Mouse (Mus musculus) forebrain, embryonic 16.5 days (tissue): ENCODE data around the gene Hjurp. TPM values are rescaled to one million over a fixed set of nuclear protein-coding genes. Genes with fewer than 3 reads are reported as not detected.
A peak's percentile ranks its signal among the peaks of the same experiment; 100 is the strongest.

Experiments used
- ATAC-seq: fragments of 200-750 bp; cut with Nextera tagmentation; 2 replicates; pipeline ENCODE4 v1.8.0; 2017; ENCODE audit warnings: mild to moderate bottlenecking, moderate library complexity
- H3K27ac ChIP-seq: fragments of 300-500 bp; sonication (generic); 2 replicates; pipeline ENCODE4 v1.5.1; 2014; ENCODE audit warnings: low read length, control low read depth
- H3K27me3 ChIP-seq: fragments of 300-500 bp; sonication (generic); replicated peaks from 2 replicates; pipeline ENCODE4 v1.6.1; 2014; ENCODE audit warnings: low read length; ENCODE audit not compliant: control insufficient read depth, insufficient read depth
- H3K36me3 ChIP-seq: fragments of 300-500 bp; sonication (generic); 2 replicates; pipeline ENCODE4 v1.6.1; 2014; ENCODE audit not compliant: control insufficient read depth, insufficient read depth
- H3K4me1 ChIP-seq: fragments of 300-500 bp; sonication (generic); replicated peaks from 2 replicates; pipeline ENCODE4 v1.6.1; 2014; ENCODE audit warnings: low read length; ENCODE audit not compliant: control insufficient read depth, insufficient read depth
- H3K4me2 ChIP-seq: fragments of 300-500 bp; sonication (generic); 2 replicates; pipeline ENCODE4 v1.6.1; 2014; ENCODE audit warnings: mild to moderate bottlenecking, low read length, control low read depth
- H3K4me3 ChIP-seq: fragments of 300-500 bp; sonication (generic); replicated peaks from 2 replicates; pipeline ENCODE4 v1.5.1; 2014; ENCODE audit warnings: mild to moderate bottlenecking, low read length, control low read depth
- H3K9ac ChIP-seq: fragments of 300-500 bp; sonication (generic); replicated peaks from 2 replicates; pipeline ENCODE4 v1.6.1; 2014; ENCODE audit warnings: low read depth, low read length, control low read depth
- H3K9me3 ChIP-seq: fragments of 300-500 bp; sonication (generic); 2 replicates; pipeline ENCODE4 v1.6.1; 2016; ENCODE audit warnings: low read length; ENCODE audit not compliant: control insufficient read depth
- WGBS: fragments of 180-500 bp; shearing (Covaris S2); extraction: QIAGEN DNeasy Blood & Tissue Kit; methylation state at CpG from one replicate; pipeline ENCODE4 v1.1.7; 2014; 5-methylcytosine and 5-hydroxymethylcytosine counted together
- polyA plus RNA-seq: library from polyadenylated mRNA; unstranded; fragments of >200 nt; fragmentation: Nextera tagmentation; extraction: Ambion mirVana; gene quantifications from 2 replicates; pipeline ENCODE4 v1.2.1, GENCODE M21; 2015

Hjurp gene
- polyA plus RNA-seq, 1 experiment from 2014 or later, result 121 TPM

GRCm38 (mm10) chr1:88253106-88253505 is 24.3 kb downstream of the Hjurp start:
- Histone ChIP-seq H3K36me3 (no peaks in the 10 kb centered on the region), H3K27ac (no peak overlapping the region), H3K4me2 (no peak overlapping the region), H3K9me3 (peaks cover 77% of the 10 kb centered on the region), H3K4me1 (no peaks in the 10 kb centered on the region), H3K4me3 (no peak overlapping the region), H3K27me3 (no peaks in the 10 kb centered on the region), H3K9ac (no peak overlapping the region)
- no peak for ATAC-seq
- 75% methylated on average over 8 of the region's 8 CpGs for WGBS

GRCm38 (mm10) chr1:88250023-88250422 is 27.4 kb downstream of the Hjurp start:
- H3K9me3 ChIP-seq, result peaks cover 89% of the 10 kb centered on the region
- H3K4me3 ChIP-seq, result no peak overlapping the region
- H3K27ac ChIP-seq, result no peak overlapping the region
- no peaks in the 10 kb centered on the region for H3K36me3 ChIP-seq
- H3K27me3 ChIP-seq, result no peaks in the 10 kb centered on the region
- 84% methylated on average over 5 of the region's 5 CpGs for WGBS
- no peak overlapping the region for H3K4me2 ChIP-seq
- no peak overlapping the region for H3K9ac ChIP-seq
- ATAC-seq, result no peak
- H3K4me1 ChIP-seq, result no peaks in the 10 kb centered on the region

GRCm38 (mm10) chr1:88249596-88249995 is 27.8 kb downstream of the Hjurp start:
- no peak overlapping the region for H3K9ac ChIP-seq
- no peaks in the 10 kb centered on the region for H3K4me1 ChIP-seq
- WGBS, result 80% methylated on average over 7 of the region's 7 CpGs
- no peak overlapping the region for H3K4me2 ChIP-seq
- no peak overlapping the region for H3K27ac ChIP-seq
- no peak for ATAC-seq
- H3K27me3 ChIP-seq, result no peaks in the 10 kb centered on the region
- H3K9me3 ChIP-seq, result peaks cover 89% of the 10 kb centered on the region
- no peaks in the 10 kb centered on the region for H3K36me3 ChIP-seq
- H3K4me3 ChIP-seq, result no peak overlapping the region

GRCm38 (mm10) chr1:88248658-88249057 is 28.8 kb downstream of the Hjurp start:
- ATAC-seq, result peak; percentile 18; the same call in 1 of the 2 replicates
- 70% methylated on average over 4 of the region's 4 CpGs for WGBS
- H3K27ac ChIP-seq, result no peak overlapping the region

DNA sequence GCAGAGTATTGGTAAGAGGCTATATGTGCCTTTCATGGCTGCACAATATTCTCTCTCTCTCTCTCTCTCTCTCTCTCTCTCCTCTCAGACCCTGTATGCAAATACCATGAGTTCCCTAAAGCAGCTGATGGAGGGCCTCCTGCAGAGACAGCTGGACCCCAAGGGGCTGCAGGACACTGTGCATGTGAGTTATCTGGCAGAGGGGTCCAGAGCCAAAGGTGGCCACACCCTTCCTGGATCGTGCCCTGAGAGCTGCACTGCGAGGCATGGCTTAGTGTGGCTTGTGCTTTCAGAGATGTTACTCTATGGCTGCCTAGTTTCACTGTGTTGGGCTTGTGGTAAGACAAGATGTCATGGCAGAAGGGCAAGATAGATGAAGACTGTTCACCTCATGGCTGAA is 29.8 kb downstream of the Hjurp start:
- Histone ChIP-seq H3K9me3 (peaks cover 92% of the 10 kb centered on the region), H3K4me1 (no peaks in the 10 kb centered on the region), H3K36me3 (no peaks in the 10 kb centered on the region), H3K4me2 (no peak overlapping the region), H3K27ac (no peak overlapping the region), H3K9ac (no peak overlapping the region), H3K27me3 (no peaks in the 10 kb centered on the region), H3K4me3 (no peak overlapping the region)
- ATAC-seq, result no peak
- 49% methylated on average over 2 of the region's 2 CpGs for WGBS

More at GRCm38 (mm10) chr1:88248658-88249057, 28.8 kb downstream of the Hjurp start:
- H3K36me3 ChIP-seq, result no peaks in the 10 kb centered on the region
- no peak overlapping the region for H3K4me3 ChIP-seq
- H3K4me2 ChIP-seq, result no peak overlapping the region
- H3K27me3 ChIP-seq, result no peaks in the 10 kb centered on the region
- peaks cover 92% of the 10 kb centered on the region for H3K9me3 ChIP-seq
- no peak overlapping the region for H3K9ac ChIP-seq
- H3K4me1 ChIP-seq, result no peaks in the 10 kb centered on the region

DNA sequence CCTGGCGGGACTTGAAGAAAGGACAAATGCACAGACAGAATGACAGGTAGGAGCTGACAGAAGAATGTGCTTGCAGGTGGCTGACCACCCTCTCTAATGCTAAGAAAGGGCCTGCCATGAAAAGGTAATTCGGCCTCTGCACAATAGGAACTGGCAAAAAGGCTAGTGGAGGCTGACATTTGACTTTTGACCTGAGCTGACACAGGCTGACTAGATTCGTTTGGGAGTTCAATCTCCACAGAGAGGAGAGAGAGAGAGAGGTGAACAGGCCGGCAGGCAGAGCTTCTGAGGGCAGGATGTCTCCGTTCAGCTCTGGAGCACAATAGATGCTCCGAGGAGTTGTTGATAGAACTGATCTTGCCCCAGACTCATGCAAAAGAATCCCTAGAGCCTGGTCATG is 31.0 kb downstream of the Hjurp start:
- Histone ChIP-seq H3K9ac (no peak overlapping the region), H3K9me3 (peaks cover 90% of the 10 kb centered on the region), H3K4me1 (no peaks in the 10 kb centered on the region), H3K4me2 (no peak overlapping the region), H3K27me3 (no peaks in the 10 kb centered on the region), H3K4me3 (no peak overlapping the region), H3K36me3 (no peaks in the 10 kb centered on the region), H3K27ac (no peak overlapping the region)
- ATAC-seq, result no peak
- 46% methylated on average over 6 of the region's 6 CpGs for WGBS

DNA sequence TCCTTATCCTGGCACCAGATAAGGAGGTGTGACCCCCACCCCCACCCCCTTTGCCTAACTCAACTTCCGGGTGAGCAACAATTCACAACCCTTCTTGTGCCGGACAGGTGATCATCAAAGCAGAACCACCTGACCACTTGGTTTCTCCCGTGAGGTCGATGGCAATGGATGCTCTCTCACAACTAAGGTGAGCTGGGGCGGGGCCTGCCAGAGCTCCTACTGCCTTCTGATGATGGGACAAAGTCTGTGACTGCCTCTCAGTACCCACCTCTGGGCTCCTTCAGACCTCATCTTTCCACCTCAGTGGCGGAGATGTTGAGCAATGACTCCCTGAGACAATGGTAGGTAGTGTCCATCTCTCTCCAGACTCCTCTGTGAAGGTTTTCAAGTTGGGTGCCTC is 31.6 kb downstream of the Hjurp start:
- no peaks in the 10 kb centered on the region for H3K27me3 ChIP-seq
- no peaks in the 10 kb centered on the region for H3K36me3 ChIP-seq
- H3K4me2 ChIP-seq, result no peak overlapping the region
- no peak overlapping the region for H3K27ac ChIP-seq
- no peak overlapping the region for H3K9ac ChIP-seq
- no peak overlapping the region for H3K4me3 ChIP-seq
- ATAC-seq, result no peak
- H3K9me3 ChIP-seq, result peaks cover 90% of the 10 kb centered on the region
- no peaks in the 10 kb centered on the region for H3K4me1 ChIP-seq
- 77% methylated on average over 6 of the region's 6 CpGs for WGBS

GRCm38 (mm10) chr1:88243861-88244260 is 33.6 kb downstream of the Hjurp start:
- H3K4me2 ChIP-seq, result no peak overlapping the region
- no peak overlapping the region for H3K4me3 ChIP-seq
- H3K27me3 ChIP-seq, result no peaks in the 10 kb centered on the region
- H3K36me3 ChIP-seq, result no peaks in the 10 kb centered on the region
- H3K27ac ChIP-seq, result no peak overlapping the region
- H3K9me3 ChIP-seq, result peaks cover 90% of the 10 kb centered on the region
- no peak for ATAC-seq
- WGBS, result 67% methylated on average over 5 of the region's 5 CpGs
- H3K4me1 ChIP-seq, result no peaks in the 10 kb centered on the region
- no peak overlapping the region for H3K9ac ChIP-seq

GRCm38 (mm10) chr1:88240579-88240978 is 36.9 kb downstream of the Hjurp start:
- Histone ChIP-seq H3K4me3 (no peak overlapping the region), H3K27ac (no peak overlapping the region), H3K4me2 (no peak overlapping the region), H3K36me3 (no peaks in the 10 kb centered on the region), H3K4me1 (no peaks in the 10 kb centered on the region), H3K9ac (no peak overlapping the region), H3K9me3 (peaks cover 86% of the 10 kb centered on the region), H3K27me3 (no peaks in the 10 kb centered on the region)
- WGBS, result 71% methylated on average over 4 of the region's 4 CpGs
- ATAC-seq, result no peak

DNA sequence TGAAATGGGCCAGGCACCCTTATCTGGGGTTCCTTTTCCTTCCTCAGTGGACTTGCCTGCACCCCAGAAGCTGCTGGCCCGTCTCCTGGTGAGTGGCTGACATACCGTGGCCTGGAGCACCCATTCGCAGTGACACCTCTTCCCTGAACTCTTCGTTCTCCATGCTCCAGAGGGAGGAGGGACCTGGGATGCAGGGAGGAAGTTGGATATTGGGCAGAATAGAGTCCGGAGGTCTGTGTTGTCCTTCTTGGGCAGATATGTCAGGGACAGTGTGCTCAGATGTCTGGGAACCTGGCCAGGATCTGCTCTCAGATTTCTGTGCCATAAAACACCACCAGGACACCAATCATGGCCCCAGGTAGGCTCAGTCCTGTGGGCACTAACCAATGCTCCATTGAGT is 37.4 kb downstream of the Hjurp start:
- Histone ChIP-seq H3K27ac (no peak overlapping the region), H3K9ac (no peak overlapping the region), H3K4me2 (no peak overlapping the region), H3K9me3 (peaks cover 86% of the 10 kb centered on the region), H3K4me3 (no peak overlapping the region), H3K4me1 (no peaks in the 10 kb centered on the region), H3K36me3 (no peaks in the 10 kb centered on the region), H3K27me3 (no peaks in the 10 kb centered on the region)
- WGBS, result 78% methylated on average over 5 of the region's 5 CpGs
- ATAC-seq, result no peak
